Mouse (Mus musculus) T-cell, adult 66 days (primary cell): ENCODE data around the gene Prkg1. TPM values are rescaled to one million over a fixed set of nuclear protein-coding genes. Genes with fewer than 3 reads are reported as not detected.

Source experiments
- total RNA-seq, 2 experiments: library from RNA; stranded (reverse); gene quantifications; 3 replicates in 1 of 2; 4 replicates in 1 of 2; pipeline ENCODE4 v1.2.4; 2023

Prkg1 gene
- under 1 TPM in 1 of 2 experiments, not detected in 1; 0.38 TPM for total RNA-seq

GRCm38 (mm10) chr19:31764801-31765340 lies at the start of gene Prkg1:
TSS of gene Prkg1 (minus strand) at chr19:31765033.

GRCm38 (mm10) chr19:31082662-31083429 lies 682.0 kb downstream of the Prkg1 start, which contains the start of gene Cstf2t:
TSS of gene Cstf2t (plus strand) at chr19:31082837.

DNA sequence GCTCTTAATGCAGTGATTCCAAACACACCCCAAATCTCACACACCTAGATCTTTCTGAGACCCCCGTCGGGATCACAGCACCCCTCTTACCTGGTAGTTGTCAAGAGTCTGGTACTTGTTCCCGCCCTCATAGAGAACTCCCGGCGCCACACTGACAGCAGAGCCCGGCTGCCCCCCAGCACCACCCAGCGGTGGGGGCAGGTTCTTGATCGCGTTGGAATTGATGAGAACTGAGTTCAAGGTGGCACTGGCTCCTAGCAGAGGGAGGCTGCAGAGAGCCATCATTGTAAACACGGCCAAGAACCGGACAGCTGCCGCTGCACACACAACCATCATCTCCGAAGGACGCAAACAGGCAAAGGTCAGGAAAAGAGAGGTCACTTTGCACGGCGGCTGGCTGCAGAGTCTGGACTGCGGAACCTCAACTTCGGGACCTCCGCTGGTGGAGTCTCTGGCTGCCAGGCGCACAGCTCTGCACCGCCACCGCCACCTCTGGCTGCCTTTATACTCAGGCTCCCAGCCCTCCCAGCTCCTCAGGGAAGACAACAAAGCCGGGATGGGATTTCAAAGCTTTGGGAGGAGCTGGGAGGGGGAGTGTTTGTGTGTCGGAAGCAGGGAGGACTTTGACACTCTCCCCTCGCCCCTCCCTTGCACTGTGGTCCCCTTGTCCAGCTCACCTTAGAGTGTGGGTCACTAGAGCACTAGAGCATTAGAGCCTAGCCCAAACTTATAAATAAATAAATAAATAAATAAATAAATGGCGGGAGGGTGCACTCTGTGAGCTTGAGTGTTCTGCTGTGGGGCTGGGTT lies 1215.6 kb downstream of the Prkg1 start, which contains the start of gene Dkk1:
TSS of gene Dkk1 (minus strand) at position 622 of the 810 bp plus-strand sequence.

Other genes with a start within 250 kb of the Prkg1 start
- not detected for gene A1cf, start 103.7 kb upstream of the Prkg1 start, total RNA-seq